ENCODE assay signal across 22 mouse cellular contexts in the genomic region with DNA sequence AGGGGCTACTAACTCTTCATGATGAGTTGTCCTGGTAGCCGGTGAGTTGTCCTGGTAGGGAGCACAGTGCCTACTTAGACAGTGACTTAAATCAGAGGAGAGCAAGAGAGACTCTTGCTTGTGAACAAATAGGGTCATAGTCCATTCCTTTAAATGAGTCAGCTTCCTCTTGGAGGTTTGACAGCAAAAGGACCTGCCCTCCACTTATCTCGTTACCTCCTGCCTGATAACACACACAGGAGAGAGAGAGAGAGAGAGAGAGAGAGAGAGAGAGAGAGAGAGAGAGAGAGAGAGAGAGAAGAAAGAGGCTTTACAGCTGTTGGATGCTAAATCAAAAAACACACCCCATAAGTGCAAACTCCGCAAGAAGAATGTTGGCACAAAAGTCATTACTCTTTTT. TPM values are rescaled to one million over a fixed set of nuclear protein-coding genes. Genes with fewer than 3 reads are reported as not detected.
"Had no signal": no experiment of that assay in that cellular context is flagged by ENCODE, and none has a peak within 500 bp of the region (broad histone marks: within the 10 kb centered on the region; RNA-seq: fewer than 3 reads in every experiment).

A gene (minus strand): TSS at position 84 of the 400 bp plus-strand sequence.

- H3K9ac ChIP-seq: limb, embryonic 12.5 days; liver, embryonic 14.5 days; midbrain, embryonic 13.5 days; neural tube, embryonic 12.5 days had no signal

- H3K4me1 ChIP-seq: limb, embryonic 12.5 days; midbrain, embryonic 13.5 days; neural tube, embryonic 12.5 days had no signal

- ATAC-seq: lung, postnatal 0 days; midbrain, embryonic 13.5 days had no signal

- DNase-seq: kidney, adult 2 months; kidney, postnatal 25 days; layer of hippocampus, adult 9-11 months; liver; lung, adult 2 months; lung, postnatal 36 days; right cerebral cortex, postnatal 4 days; thymus, adult 2 months; thymus, postnatal 36 days had no signal

- H3K27me3 ChIP-seq: limb, embryonic 12.5 days; midbrain, embryonic 13.5 days; neural tube, embryonic 12.5 days had no signal

- H3K36me3 ChIP-seq: limb, embryonic 12.5 days; midbrain, embryonic 13.5 days; neural tube, embryonic 12.5 days had no signal

- H3K9me3 ChIP-seq: limb, embryonic 12.5 days; midbrain, embryonic 13.5 days; neural tube, embryonic 12.5 days had no signal

- H3K4me2 ChIP-seq: limb, embryonic 12.5 days; midbrain, embryonic 13.5 days; neural tube, embryonic 12.5 days had no signal

- H3K4me3 ChIP-seq: limb, embryonic 12.5 days; midbrain, embryonic 13.5 days; myocyte; neural tube, embryonic 12.5 days had no signal

- H3K27ac ChIP-seq: limb, embryonic 12.5 days; liver, embryonic 14.5 days; midbrain, embryonic 13.5 days; neural tube, embryonic 12.5 days had no signal

RNA-seq across cellular contexts. Expression of the gene that starts here (rescaled TPM):
- total RNA-seq: layer of hippocampus, adult 18-20 months; left cerebral cortex, postnatal 36 days; megakaryocyte progenitor cell, adult 5-6 weeks; midbrain, postnatal 0 days; neutrophil, adult 5-6 weeks had no signal
- polyA plus RNA-seq: kidney, embryonic 16.5 days; limb, embryonic 12.5 days; liver, embryonic 14.5 days; lung, postnatal 0 days; midbrain, embryonic 13.5 days; midbrain, postnatal 0 days; myocyte; neural tube, embryonic 12.5 days; testis, adult 2 months had no signal
